Mouse (Mus musculus) embryo, embryonic 11 days (tissue): ENCODE results near the gene Mcub.

Source experiments
- DNase-seq: peaks from one replicate; pipeline ENCODE4 v3.0.0-alpha.2; 2015

Mcub gene

GRCm38 (mm10) chr3:129969432-129970395 lies at the start of gene Mcub:
Gene Mcub (minus strand): TSS chr3:129970206.
- peak; percentile 71 for DNase-seq

GRCm38 (mm10) chr3:130012943-130013342 lies 42.9 kb upstream of the Mcub start:
- DNase-seq = no peak

GRCm38 (mm10) chr3:130011236-130011635 lies 41.2 kb upstream of the Mcub start:
- no peak for DNase-seq

GRCm38 (mm10) chr3:130006141-130006540 lies 36.1 kb upstream of the Mcub start:
- DNase-seq = no peak

GRCm38 (mm10) chr3:130000926-130001325 lies 30.9 kb upstream of the Mcub start:
- no peak for DNase-seq

GRCm38 (mm10) chr3:129998526-129998925 lies 28.5 kb upstream of the Mcub start:
- no peak for DNase-seq

- DNase-seq = no peak
Measured at GRCm38 (mm10) chr3:129998001-129998400, 28.0 kb upstream of the Mcub start.

- no peak for DNase-seq
Measured at GRCm38 (mm10) chr3:129997324-129997723, 27.3 kb upstream of the Mcub start.

- DNase-seq = no peak
Measured at GRCm38 (mm10) chr3:129987297-129987696, 17.3 kb upstream of the Mcub start.

GRCm38 (mm10) chr3:129985335-129985734 lies 15.3 kb upstream of the Mcub start:
- DNase-seq = no peak

- no peak for DNase-seq
Measured at GRCm38 (mm10) chr3:129984797-129985196, 14.8 kb upstream of the Mcub start.

- no peak for DNase-seq
Measured at GRCm38 (mm10) chr3:129982271-129982670, 12.3 kb upstream of the Mcub start.

GRCm38 (mm10) chr3:129981756-129982155 lies 11.8 kb upstream of the Mcub start:
- DNase-seq = no peak

- no peak for DNase-seq
Measured at GRCm38 (mm10) chr3:129979510-129979909, 9.5 kb upstream of the Mcub start.

GRCm38 (mm10) chr3:129978716-129979115 lies 8.7 kb upstream of the Mcub start:
- no peak for DNase-seq

GRCm38 (mm10) chr3:129976317-129976716 lies 6.3 kb upstream of the Mcub start:
- DNase-seq = no peak

GRCm38 (mm10) chr3:129970529-129971515 lies 816 bp upstream of the Mcub start:
- DNase-seq = peak; percentile 75

GRCm38 (mm10) chr3:129969031-129969430 lies 975 bp downstream of the Mcub start:
- no peak for DNase-seq

GRCm38 (mm10) chr3:129967874-129968273 lies 2.1 kb downstream of the Mcub start:
- no peak for DNase-seq

- no peak for DNase-seq
Measured at GRCm38 (mm10) chr3:129964681-129965080, 5.3 kb downstream of the Mcub start.

GRCm38 (mm10) chr3:129962533-129962932 lies 7.5 kb downstream of the Mcub start:
- DNase-seq = no peak

- DNase-seq = no peak
Measured at GRCm38 (mm10) chr3:129953296-129953695, 16.7 kb downstream of the Mcub start.

- no peak for DNase-seq
Measured at GRCm38 (mm10) chr3:129949158-129949773, 20.7 kb downstream of the Mcub start.
